Mouse (Mus musculus): ENCODE results near the gene Nop2. TPM values are rescaled to one million over a fixed set of nuclear protein-coding genes. Genes with fewer than 3 reads are reported as not detected.

Nop2 gene
- polyA plus RNA-seq, 1 experiment, result 55.4 TPM

DNA sequence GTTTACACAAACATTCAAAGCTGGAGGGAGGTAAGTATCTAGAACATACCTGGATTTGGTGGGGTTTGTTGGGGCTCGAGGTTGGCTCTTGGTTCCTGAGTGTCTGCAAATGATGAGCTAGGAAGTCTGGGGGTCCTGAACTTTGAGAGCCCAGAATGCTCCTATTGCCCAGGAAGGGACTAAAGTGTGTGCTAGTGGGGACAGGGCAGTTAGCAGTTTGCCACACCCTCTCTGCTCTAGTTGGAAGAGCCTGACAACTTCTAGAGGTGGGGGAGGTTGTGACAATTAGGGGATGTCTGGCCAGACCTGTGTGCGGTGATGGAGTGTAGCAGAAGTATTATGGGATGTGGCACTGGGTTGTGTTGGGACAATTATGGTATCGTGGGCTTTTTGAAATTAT, 36.9 kb upstream of the Nop2 start:
- Histone ChIP-seq H3K36me3 (ENCODE audit: control insufficient read depth, insufficient read depth) (no peaks in the 10 kb centered on the region), H3ac (ENCODE audit: control insufficient read depth, insufficient read length) (no peak overlapping the region), H3K79me2 (ENCODE audit: control insufficient read depth, insufficient read depth) (peaks cover 31% of the 10 kb centered on the region), H3K27me3 (ENCODE audit: control insufficient read depth, insufficient read depth, insufficient read length) (no peaks in the 10 kb centered on the region), H3K4me2 (ENCODE audit: low read depth) (peak overlapping the region; percentile 35), H3K4me3 (no peak overlapping the region)
- TF ChIP-seq MYOG (IDR thresholded peaks at IDR 0.05; ENCODE audit: control insufficient read depth in 1 of 3, insufficient read depth in 1 of 3, insufficient read length in 2 of 3, low read depth in 2 of 3) (no peak), SRF (IDR thresholded peaks at IDR 0.05; ENCODE audit: control insufficient read depth, insufficient read length, low read depth) (no peak), MAX (IDR thresholded peaks at IDR 0.05; ENCODE audit: low read depth) (no peak), POLR2AphosphoS2 (IDR thresholded peaks at IDR 0.05; ENCODE audit: insufficient read length, low read depth) (no peak), POLR2A (IDR thresholded peaks at IDR 0.05; ENCODE audit: insufficient read length, low read depth) (no peak), REST (IDR thresholded peaks at IDR 0.05; ENCODE audit: insufficient read depth, insufficient read length) (no peak), E2F4 (IDR thresholded peaks at IDR 0.05; ENCODE audit: insufficient read depth) (no peak)

DNA sequence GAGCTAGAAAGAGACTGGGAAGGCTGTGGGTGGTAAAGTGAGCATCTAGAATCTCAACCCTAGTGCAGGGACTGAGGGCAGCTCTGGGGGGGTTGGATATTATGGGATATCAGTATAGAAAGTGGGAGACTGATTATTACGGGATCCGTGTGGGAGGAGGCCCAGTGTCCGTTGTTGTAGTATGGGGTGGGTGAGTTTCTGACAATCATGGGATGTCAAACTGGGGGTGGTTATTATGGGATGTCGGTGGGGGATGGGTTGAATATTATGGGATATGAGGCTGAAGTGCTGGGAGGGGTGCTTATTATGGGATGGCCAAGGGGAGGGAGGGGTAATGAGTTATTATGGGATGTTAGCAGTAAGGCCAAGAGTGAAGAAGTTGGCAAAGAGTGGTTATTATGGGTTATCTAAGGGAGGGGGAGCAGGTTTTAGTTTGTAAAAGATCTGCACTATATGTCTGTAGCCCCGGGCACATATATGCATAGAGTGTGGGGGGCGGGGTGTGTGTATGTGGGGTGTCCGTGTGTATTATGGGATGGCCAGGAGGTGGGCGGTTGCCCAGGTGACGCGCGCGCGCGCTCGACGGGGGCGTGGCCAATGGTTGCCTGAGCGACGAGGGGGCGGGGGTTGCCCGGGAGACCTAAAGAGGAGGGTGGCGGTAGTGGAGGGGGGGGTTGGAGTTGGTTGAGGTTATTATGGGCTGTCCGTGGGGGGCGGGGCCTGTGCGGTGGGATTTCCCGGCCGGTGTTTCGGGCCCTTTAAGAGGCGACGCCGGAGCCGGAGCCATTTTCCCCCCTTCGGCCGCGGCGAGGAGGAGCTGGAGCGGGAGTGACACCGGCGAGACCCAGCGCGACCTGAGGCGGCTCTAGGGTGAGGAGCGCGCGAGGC, 36.1 kb upstream of the Nop2 start, which contains the start of gene Chd4:
Gene Chd4, plus strand, starts transcription at position 591 of the 888 bp plus-strand sequence.
- no peaks in the 10 kb centered on the region for H3K27me3 ChIP-seq (ENCODE audit: control insufficient read depth, insufficient read depth, insufficient read length)
- peak within 1 kb of the TSS; percentile 90 for H3ac ChIP-seq (ENCODE audit: control insufficient read depth, insufficient read length)
- H3K36me3 ChIP-seq (ENCODE audit: control insufficient read depth, insufficient read depth), result peaks cover 5% of the 10 kb centered on the region
- peak within 1 kb of the TSS; percentile 100 for H3K4me3 ChIP-seq
- H3K4me2 ChIP-seq (ENCODE audit: low read depth), result peak within 1 kb of the TSS; percentile 91
- TF ChIP-seq USF1 (IDR thresholded peaks at IDR 0.05; ENCODE audit: low read depth) (no peak), CEBPB (IDR thresholded peaks at IDR 0.05; ENCODE audit: insufficient read depth, poor library complexity, severe bottlenecking) (no peak), REST (IDR thresholded peaks at IDR 0.05; ENCODE audit: insufficient read depth, insufficient read length) (no peak), POLR2A (IDR thresholded peaks at IDR 0.05; ENCODE audit: insufficient read length, low read depth) (peak; percentile 92), POLR2AphosphoS2 (IDR thresholded peaks at IDR 0.05; ENCODE audit: insufficient read length, low read depth) (peak; percentile 91), MYOD1 (IDR thresholded peaks at IDR 0.05; ENCODE audit: control insufficient read depth in 1 of 3, insufficient read length in 2 of 3, low read depth in 2 of 3) (peak in 1 of 3 experiments; percentile 17)
- peaks cover 38% of the 10 kb centered on the region for H3K79me2 ChIP-seq (ENCODE audit: control insufficient read depth, insufficient read depth)

DNA sequence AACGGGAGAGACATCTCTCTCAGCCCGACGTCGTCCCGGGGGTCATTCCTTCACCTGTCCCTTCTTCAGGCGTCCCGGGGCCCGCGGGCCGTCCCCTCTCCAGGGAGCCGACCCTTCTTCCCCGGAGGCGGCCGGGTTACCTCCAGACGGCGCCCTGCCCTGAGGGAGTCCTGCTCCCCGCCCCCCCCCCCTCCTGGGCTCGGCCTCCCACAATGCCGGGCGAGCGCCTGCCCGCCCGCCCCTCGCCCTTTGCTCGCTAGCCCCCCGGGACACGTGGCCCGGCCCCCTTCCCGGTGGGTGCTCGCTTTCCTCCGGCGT, 35.5 kb upstream of the Nop2 start:
- no peak for TF ChIP-seq MYOG (IDR thresholded peaks at IDR 0.05; ENCODE audit: control insufficient read depth in 1 of 3, insufficient read depth in 1 of 3, insufficient read length in 2 of 3, low read depth in 2 of 3)
- no peak for TF ChIP-seq SRF (IDR thresholded peaks at IDR 0.05; ENCODE audit: control insufficient read depth, insufficient read length, low read depth)
- TF ChIP-seq E2F4 (IDR thresholded peaks at IDR 0.05; ENCODE audit: insufficient read depth), result no peak
- TF ChIP-seq MYOD1 (IDR thresholded peaks at IDR 0.05; ENCODE audit: control insufficient read depth in 1 of 3, insufficient read length in 2 of 3, low read depth in 2 of 3), result no peak
- TF ChIP-seq CEBPB (IDR thresholded peaks at IDR 0.05; ENCODE audit: insufficient read depth, poor library complexity, severe bottlenecking), result no peak
- TF ChIP-seq TCF12 (IDR thresholded peaks at IDR 0.05; ENCODE audit: insufficient read depth, poor library complexity, severe bottlenecking), result no peak
- TF ChIP-seq POLR2A (IDR thresholded peaks at IDR 0.05; ENCODE audit: insufficient read length, low read depth), result no peak
- TF ChIP-seq POLR2AphosphoS2 (IDR thresholded peaks at IDR 0.05; ENCODE audit: insufficient read length, low read depth), result no peak
- no peak for TF ChIP-seq REST (IDR thresholded peaks at IDR 0.05; ENCODE audit: insufficient read depth, insufficient read length)
- TF ChIP-seq TCF3 (IDR thresholded peaks at IDR 0.05; ENCODE audit: insufficient read length, low read depth), result no peak
- no peak for TF ChIP-seq MAX (IDR thresholded peaks at IDR 0.05; ENCODE audit: low read depth)
- TF ChIP-seq USF1 (IDR thresholded peaks at IDR 0.05; ENCODE audit: low read depth), result no peak
- H3K27me3 ChIP-seq (ENCODE audit: control insufficient read depth, insufficient read depth, insufficient read length), result no peaks in the 10 kb centered on the region
- H3K36me3 ChIP-seq (ENCODE audit: control insufficient read depth, insufficient read depth), result peaks cover 11% of the 10 kb centered on the region
- H3ac ChIP-seq (ENCODE audit: control insufficient read depth, insufficient read length), result peak overlapping the region; percentile 90
- H3K4me2 ChIP-seq (ENCODE audit: low read depth), result peak overlapping the region; percentile 48
- H3K4me3 ChIP-seq, result peak overlapping the region; percentile 100
- H3K79me2 ChIP-seq (ENCODE audit: control insufficient read depth, insufficient read depth), result peaks cover 44% of the 10 kb centered on the region

DNA sequence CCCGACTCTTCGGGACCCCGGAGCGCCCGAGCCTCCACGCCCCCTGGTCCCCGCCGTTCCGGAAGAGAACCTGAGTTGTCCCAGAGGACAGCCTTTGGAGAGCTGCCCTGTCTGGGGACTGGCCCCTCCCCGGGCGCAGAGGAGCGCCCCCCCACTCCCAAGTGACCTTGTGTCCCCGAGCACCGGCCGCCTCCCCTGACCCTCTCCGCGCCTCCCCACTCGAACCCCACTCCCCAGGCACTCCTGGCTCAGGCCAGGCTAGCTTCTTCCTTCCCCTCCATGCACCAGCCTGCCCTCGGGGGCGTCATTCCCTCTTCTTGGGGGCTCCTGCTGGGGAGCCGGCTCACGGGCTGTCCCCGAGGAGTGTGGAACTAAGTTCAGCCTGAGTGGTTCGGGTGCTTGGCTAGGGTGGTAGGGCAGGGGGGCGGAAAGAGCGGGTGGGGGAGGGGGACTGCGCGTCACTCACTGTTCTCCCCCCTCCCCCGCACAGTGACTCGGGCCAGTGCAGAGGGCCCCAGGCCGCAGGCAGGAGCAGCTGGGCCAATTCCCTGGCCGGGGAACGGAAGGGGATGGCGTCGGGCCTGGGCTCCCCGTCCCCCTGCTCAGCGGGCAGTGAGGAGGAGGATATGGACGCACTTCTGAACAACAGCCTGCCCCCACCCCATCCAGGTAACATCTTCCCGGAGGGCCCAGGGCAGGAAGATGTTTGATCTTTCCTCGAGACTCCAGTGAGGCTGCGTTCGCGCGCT, 34.9 kb upstream of the Nop2 start:
- peak overlapping the region; percentile 100 for H3K4me3 ChIP-seq
- peaks cover 50% of the 10 kb centered on the region for H3K79me2 ChIP-seq (ENCODE audit: control insufficient read depth, insufficient read depth)
- peak overlapping the region; percentile 91 for H3K4me2 ChIP-seq (ENCODE audit: low read depth)
- peak overlapping the region; percentile 90 for H3ac ChIP-seq (ENCODE audit: control insufficient read depth, insufficient read length)
- no peaks in the 10 kb centered on the region for H3K27me3 ChIP-seq (ENCODE audit: control insufficient read depth, insufficient read depth, insufficient read length)
- no peak for TF ChIP-seq TCF3 (IDR thresholded peaks at IDR 0.05; ENCODE audit: insufficient read length, low read depth)
- TF ChIP-seq MYOG (IDR thresholded peaks at IDR 0.05; ENCODE audit: control insufficient read depth in 1 of 3, insufficient read depth in 1 of 3, insufficient read length in 2 of 3, low read depth in 2 of 3), result peak in 2 of 3 experiments; percentile 54 to 79
- no peak for TF ChIP-seq MAX (IDR thresholded peaks at IDR 0.05; ENCODE audit: low read depth)
- no peak for TF ChIP-seq TCF12 (IDR thresholded peaks at IDR 0.05; ENCODE audit: insufficient read depth, poor library complexity, severe bottlenecking)
- TF ChIP-seq POLR2A (IDR thresholded peaks at IDR 0.05; ENCODE audit: insufficient read length, low read depth), result peak; percentile 59
- no peak for TF ChIP-seq E2F4 (IDR thresholded peaks at IDR 0.05; ENCODE audit: insufficient read depth)
- peak in 2 of 3 experiments; percentile 23 to 71 for TF ChIP-seq MYOD1 (IDR thresholded peaks at IDR 0.05; ENCODE audit: control insufficient read depth in 1 of 3, insufficient read length in 2 of 3, low read depth in 2 of 3)
- no peak for TF ChIP-seq REST (IDR thresholded peaks at IDR 0.05; ENCODE audit: insufficient read depth, insufficient read length)
- TF ChIP-seq CEBPB (IDR thresholded peaks at IDR 0.05; ENCODE audit: insufficient read depth, poor library complexity, severe bottlenecking), result no peak
- TF ChIP-seq USF1 (IDR thresholded peaks at IDR 0.05; ENCODE audit: low read depth), result no peak
- TF ChIP-seq SRF (IDR thresholded peaks at IDR 0.05; ENCODE audit: control insufficient read depth, insufficient read length, low read depth), result no peak
- TF ChIP-seq POLR2AphosphoS2 (IDR thresholded peaks at IDR 0.05; ENCODE audit: insufficient read length, low read depth), result no peak
- peaks cover 17% of the 10 kb centered on the region for H3K36me3 ChIP-seq (ENCODE audit: control insufficient read depth, insufficient read depth)

All from myocyte (in vitro differentiated cells).